Mouse (Mus musculus): ENCODE data around the gene Sox21.

DNA sequence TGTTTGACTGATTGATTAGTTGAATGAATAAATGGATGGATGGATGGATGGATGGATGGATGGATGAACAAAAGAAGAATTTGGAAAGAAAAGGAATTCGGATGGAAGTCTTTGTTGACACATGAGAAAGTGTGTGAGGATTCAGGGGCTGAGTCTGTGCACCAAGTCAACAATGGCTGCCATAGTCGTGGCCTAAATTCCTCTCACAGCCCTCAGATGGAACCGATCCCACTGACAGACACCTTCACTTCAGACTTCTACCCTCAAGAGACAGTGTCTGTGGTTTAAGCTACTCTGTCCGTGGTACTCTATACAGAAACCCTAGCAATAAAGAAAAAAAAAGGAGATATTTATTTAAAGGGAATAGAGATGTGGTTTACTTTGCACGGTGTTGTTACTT is 34.8 kb downstream of the Sox21 start:
- TF ChIP-seq CTCF (IDR thresholded peaks at IDR 0.05; ENCODE audit: insufficient read depth, low read depth, low read length) (no peak), POLR2A (IDR thresholded peaks at IDR 0.05; ENCODE audit: insufficient read depth, low read depth, low read length) (no peak)

All from olfactory bulb, adult 2 months (tissue).